Mouse (Mus musculus): Measurements from ENCODE around the gene Gm13288.
"Not testable (repeated sequence)": the region's sequence is repeated elsewhere in the genome, so short reads cannot be mapped to it uniquely, and the experiment has no call there.

The Gm13288 gene

DNA sequence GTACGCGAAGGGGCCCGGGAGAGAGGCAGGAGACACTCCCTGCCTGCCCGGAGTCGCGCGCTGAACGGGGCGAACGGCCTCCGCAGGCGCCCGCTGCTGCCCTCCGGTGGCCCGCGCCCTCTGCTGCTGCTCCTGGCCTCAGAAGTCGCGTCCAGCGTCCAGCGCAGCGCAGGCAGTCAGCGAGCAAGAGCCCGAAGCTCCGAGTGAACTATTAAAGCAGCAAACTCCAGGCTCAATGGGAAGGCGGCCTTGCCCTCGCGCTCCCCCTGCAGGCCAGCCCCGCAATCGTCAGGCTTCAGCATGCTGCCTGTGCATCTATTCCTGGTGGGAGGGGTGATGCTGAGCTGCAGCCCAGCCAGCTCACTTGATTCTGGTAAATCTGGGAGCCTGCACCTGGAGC lies 2.4 kb upstream of the Gm13288 start, which contains the start of gene Gm13287:
Gene Gm13287 (plus strand): TSS at position 301 of the 400 bp plus-strand sequence.
- not testable (repeated sequence) for DNase-seq (ENCODE audit: low read depth)

DNA sequence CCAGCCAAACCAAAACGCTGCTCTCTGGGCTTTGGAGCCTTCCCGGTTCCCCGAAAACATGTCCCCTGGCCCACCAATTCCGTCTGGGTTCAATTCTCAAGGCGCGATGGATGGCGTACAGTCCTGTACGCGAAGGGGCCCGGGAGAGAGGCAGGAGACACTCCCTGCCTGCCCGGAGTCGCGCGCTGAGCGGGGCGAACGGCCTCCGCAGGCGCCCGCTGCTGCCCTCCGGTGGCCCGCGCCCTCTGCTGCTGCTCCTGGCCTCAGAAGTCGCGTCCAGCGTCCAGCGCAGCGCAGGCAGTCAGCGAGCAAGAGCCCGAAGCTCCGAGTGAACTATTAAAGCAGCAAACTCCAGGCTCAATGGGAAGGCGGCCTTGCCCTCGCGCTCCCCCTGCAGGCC lies 430 bp downstream of the Gm13288 start:
- not testable (repeated sequence) for DNase-seq (ENCODE audit: low read depth)

DNA sequence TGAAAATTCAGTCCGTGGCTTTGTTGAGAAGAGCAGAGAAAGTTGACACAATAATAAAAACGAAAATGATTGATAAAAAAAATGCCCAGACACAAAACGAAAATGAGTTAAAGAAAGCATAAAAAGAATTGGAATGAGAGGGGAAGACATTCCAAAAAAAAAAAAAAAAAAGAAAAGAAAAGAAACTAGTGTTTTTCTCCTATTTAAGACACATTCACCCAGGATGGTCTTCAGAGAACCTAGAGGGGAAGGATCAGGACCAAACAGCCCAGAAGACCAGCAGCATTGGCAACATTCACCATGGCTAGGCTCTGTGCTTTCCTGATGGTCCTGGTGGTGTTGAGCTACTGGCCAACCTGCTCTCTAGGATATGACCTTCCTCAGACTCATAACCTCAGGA lies 10.6 kb downstream of the Gm13288 start, which contains the start of gene Ifna7:
Gene Ifna7 (plus strand): TSS at position 301 of the 400 bp plus-strand sequence.
- no peak for DNase-seq (ENCODE audit: low read depth)

DNA sequence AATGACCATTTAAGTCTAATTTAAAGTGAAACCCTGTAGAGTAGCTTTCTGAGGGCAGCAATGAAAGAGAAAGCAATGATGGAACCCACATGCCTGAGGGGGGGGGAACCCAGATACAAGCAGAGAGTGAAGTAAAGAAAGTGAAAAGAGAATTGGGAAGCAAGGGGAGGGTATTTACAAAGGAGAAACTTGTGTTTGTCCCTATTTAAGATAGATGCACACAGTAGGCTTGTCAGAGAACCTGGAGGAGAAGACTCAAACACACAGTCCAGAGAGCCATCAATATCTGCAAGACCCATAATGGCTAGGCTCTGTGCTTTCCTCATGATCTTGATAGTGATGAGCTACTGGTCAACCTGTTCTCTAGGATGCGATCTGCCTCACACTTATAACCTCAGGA lies 14.3 kb downstream of the Gm13288 start, which contains the start of gene Ifna11:
Gene Ifna11 (plus strand): TSS at position 301 of the 400 bp plus-strand sequence.
- DNase-seq (ENCODE audit: low read depth) = no peak

DNA sequence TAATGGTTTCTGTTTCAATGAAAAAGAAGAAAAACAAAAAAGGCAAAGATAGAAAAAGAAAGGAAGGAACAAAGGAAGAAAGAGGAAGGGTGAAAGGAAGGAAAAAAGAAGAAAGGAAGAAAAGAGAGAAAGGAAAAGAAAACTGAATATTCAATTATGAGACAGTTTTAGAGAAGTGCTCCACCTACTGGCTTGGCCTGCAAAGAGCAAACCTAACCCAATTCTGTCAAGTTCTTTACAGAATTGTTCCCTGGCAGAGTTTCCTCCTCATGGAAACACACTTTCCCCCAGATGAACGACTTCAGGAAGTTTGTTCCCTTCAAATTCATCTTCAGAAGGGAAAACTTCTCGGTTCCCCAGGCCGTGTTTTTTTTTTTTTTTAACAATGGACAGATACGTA lies 17.7 kb downstream of the Gm13288 start:
- peak; percentile 58 for DNase-seq (ENCODE audit: low read depth)

DNA sequence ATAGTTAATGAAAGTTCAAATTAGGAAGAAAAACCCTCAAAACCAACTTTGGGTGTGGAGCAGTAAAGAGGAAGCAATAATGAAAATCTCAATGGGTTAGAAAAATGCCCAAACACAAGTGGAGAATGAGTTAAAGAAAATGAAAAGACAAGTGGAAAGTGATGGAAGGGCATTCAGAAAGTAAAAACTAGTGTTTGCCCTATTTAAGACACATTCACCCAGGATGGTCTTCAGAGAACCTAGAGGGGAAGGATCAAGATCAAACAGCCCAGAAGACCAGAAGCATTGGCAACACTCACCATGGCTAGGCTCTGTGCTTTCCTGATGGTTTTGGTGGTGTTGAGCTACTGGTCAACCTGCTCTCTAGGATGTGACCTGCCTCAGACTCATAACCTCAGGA lies 21.8 kb downstream of the Gm13288 start, which contains the start of gene Ifna6:
Gene Ifna6 (plus strand): TSS at position 301 of the 400 bp plus-strand sequence.
- not testable (repeated sequence) for DNase-seq (ENCODE audit: low read depth)

DNA sequence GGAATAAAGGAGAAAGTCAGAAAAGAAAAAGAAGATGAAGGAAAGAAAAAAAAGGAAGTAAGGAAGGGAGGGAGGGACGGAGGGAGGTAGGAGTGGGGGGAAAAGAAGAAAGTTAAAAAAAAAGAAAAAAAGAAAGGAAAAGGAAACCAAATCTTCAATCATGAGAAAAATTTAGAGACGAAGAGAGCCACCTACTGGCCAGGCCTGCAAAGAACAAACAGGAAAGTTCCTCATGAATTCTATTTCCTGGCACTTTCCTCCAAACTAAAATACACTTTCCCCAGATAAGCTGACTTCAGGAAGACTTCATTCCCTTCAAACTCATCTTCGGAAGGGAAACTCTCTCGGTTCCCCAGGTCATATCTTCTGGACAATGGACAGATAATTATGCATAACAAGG lies 25.2 kb downstream of the Gm13288 start:
- peak; percentile 63 for DNase-seq (ENCODE audit: low read depth)

DNA sequence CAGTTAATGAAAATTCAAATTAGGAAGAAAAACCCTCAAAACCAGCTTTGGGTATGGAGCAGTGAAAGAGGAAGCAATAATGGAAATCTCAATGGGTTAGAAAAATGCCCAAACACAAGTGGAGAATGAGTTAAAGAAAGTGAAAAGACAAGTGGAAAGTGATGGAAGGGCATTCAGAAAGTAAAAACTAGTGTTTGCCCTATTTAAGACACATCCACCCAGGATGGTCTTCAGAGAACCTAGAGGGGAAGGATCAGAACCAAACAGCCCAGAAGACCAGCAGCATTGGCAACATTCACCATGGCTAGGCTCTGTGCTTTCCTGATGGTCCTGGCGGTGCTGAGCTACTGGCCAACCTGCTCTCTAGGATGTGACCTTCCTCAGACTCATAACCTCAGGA lies 29.9 kb downstream of the Gm13288 start, which contains the start of gene Ifna5:
Gene Ifna5 (plus strand): TSS at position 301 of the 400 bp plus-strand sequence.
- not testable (repeated sequence) for DNase-seq (ENCODE audit: low read depth)

DNA sequence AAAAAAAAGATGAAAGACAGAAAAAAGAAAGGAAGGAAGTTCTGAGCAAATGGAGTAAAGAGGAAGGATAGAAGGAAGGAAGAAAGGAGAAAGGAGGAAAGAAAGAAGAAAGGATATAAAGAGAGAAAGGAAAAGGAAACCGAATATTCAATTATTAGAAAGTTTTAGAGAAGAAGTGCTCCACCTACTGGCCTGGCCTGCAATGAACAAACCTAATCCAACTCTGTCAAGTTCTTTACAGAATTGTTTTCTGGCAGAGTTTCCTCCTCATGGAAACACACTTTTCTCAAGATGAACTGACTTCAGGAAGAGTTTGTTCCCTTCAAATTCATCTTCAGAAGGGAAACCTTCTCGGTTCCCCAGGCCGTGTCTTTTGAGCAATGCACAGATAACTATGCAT lies 33.5 kb downstream of the Gm13288 start:
- DNase-seq (ENCODE audit: low read depth) = peak; percentile 50

DNA sequence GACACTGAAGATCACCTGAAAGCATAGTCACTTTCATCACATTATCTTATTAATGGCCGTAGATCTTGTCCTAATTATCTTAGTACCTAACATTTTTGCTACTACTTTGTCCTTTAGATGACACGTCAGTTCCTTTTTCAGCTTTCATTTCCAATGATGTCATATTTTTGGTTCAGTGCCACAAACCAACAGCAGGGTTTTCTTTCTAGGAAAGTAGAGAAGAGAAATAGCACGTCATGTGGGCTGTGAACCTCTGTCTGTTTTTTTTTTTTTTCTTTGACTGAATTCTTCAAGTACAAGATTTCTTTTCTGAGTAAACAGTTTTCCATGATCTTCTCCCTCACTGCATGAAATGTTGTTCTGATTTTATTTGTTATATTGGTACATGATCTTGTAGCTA lies 34.7 kb downstream of the Gm13288 start:
- no peak for DNase-seq (ENCODE audit: low read depth)

DNA sequence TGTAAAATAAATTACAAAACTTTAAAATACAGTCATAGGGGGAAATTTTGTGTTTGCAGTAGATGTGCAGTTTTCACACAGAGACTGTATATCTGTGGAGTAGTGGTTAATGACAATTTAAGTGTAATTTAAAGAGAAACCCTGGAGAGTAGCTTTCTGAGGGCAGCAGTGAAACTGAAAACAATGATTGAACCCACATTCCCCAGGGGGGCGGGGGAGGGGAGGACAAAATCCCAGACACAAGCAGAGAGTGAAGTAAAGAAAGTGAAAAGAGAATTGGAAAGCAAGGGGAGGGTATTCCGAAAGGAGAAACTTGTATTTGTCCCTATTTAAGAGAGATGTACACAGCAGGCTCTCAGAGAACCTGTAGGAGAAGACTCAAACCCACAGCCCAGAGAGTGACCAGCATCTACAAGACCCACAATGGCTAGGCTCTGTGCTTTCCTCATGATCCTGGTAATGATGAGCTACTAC lies 36.1 kb downstream of the Gm13288 start, which contains the start of gene Ifna4:
Gene Ifna4 (plus strand): TSS at position 424 of the 474 bp plus-strand sequence.
- no peak for DNase-seq (ENCODE audit: low read depth)

DNA sequence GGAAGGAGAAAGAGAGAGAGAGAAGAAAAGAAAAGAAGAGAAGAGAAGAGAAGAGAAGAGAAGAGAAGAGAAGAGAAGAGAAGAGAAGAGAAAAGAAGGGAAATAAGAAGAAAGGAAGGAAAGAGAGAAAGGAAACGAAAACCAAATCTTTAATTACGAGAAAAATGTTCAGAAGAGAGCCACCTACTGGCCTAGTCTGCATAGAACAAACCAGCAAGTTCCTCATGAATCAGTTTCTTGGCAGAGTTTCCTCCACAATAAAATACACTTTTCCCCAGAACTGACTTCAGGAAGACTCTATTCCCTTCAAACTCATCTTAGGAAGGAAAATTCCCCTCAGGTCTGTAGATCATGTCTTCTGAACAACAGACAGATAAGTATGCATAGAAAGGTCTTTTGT lies 40.0 kb downstream of the Gm13288 start:
- peak; percentile 57 for DNase-seq (ENCODE audit: low read depth)

DNA sequence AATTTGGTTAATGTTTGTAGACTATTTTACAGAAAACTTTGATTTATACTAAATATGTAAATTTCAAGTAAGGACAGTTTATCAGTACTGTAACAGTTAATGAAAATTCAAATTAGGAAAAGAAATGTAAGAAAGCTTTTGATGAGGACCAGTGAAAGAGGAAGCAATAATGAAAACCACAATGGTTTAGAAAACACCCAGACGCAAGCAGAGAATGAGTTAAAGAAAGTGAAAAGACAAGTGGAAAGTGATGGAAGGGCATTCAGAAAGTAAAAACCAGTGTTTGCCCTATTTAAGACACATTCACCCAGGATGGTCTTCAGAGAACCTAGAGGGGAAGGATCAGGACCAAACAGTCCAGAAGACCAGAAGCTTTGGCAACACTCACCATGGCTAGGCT lies 44.4 kb downstream of the Gm13288 start, which contains the start of gene Ifna1:
Gene Ifna1 (plus strand): TSS at position 390 of the 400 bp plus-strand sequence.
- no peak for DNase-seq (ENCODE audit: low read depth)

DNA sequence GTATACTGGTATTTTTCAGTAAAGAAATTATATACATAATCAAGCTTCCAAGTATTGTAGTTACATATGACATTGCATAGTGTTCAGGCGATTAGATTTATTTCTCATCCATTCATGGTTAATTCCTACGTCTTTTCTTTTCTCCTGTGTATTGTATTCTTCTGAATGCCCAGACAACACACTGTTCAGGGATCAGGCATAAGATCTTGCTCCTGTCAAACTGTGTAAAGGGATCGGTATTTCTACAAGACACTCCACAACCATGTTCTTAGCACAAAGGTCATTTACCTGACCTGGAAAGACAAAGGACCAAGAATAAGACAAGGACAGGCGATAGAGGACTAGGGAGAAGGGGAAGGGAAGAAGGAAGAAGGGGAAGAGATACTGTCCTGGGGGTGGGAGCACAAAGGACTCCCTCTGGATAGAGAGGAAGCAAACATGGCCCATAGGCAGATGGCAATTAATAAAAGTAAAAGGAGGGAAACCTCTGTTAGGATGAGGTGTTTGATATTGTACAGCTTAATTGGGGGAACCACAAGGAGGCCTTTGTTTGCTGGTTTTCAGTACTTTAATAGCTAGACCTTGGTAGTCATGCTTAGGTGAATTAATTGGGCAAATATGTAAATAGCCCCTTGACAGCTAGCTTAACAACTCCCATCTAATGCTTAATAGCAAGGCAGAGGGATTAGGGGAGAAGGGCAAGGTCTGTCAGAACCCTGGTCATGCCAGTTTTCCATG lies 45.9 kb downstream of the Gm13288 start:
- DNase-seq (ENCODE audit: low read depth) = no peak
